Mouse (Mus musculus) ES-E14 (cell line): ENCODE results near the gene Ephx1. TPM values are rescaled to one million over a fixed set of nuclear protein-coding genes. Genes with fewer than 3 reads are reported as not detected.
A peak's percentile ranks its signal among the peaks of the same experiment; 100 is the strongest.

Source experiments
- DNase-seq: peaks from one replicate; pipeline ENCODE4 v3.0.0-alpha.2; 2013; ENCODE audit warnings: low read depth, low spot score
- H3K27ac ChIP-seq: 2 replicates; pipeline ENCODE4 v1.5.1; 2012; ENCODE audit warnings: low read depth, mild to moderate bottlenecking, low read length, moderate library complexity, mixed read lengths; ENCODE audit not compliant: poor library complexity, insufficient read depth, severe bottlenecking
- H3K36me3 ChIP-seq: 2 replicates; pipeline ENCODE4 v1.6.1; 2012; ENCODE audit warnings: mild to moderate bottlenecking, low read length, moderate library complexity, mixed read lengths; ENCODE audit not compliant: control insufficient read depth, poor library complexity, insufficient read depth, severe bottlenecking
- H3K4me1 ChIP-seq, 2 experiments: fragments of 150-350 bp in 1 of 2; sonication (generic) in 1 of 2; 2 replicates each; pipeline ENCODE4 v1.6.1; 2012; ENCODE audit warnings: low read length in 2 of 2, mild to moderate bottlenecking in 1 of 2, mixed read lengths in 1 of 2; ENCODE audit not compliant: control insufficient read depth in 2 of 2, insufficient read depth in 2 of 2, poor library complexity in 1 of 2
- H3K4me3 ChIP-seq, 2 experiments: fragments of 150-350 bp in 1 of 2; sonication (generic) in 1 of 2; 2 replicates each; pipeline ENCODE4 v1.5.1; 2012; ENCODE audit warnings: low read length in 2 of 2, low read depth in 1 of 2, mild to moderate bottlenecking in 1 of 2, mixed read lengths in 1 of 2; ENCODE audit not compliant: insufficient read depth in 1 of 2, poor library complexity in 1 of 2, severe bottlenecking in 1 of 2
- H3K9ac ChIP-seq: 2 replicates; pipeline ENCODE4 v1.6.1; 2012; ENCODE audit warnings: low read depth, mild to moderate bottlenecking, low read length, mixed read lengths; ENCODE audit not compliant: poor library complexity, insufficient read depth, severe bottlenecking
- H3K9me3 ChIP-seq: fragments of 150-350 bp; sonication (generic); 2 replicates; pipeline ENCODE4 v1.6.1; 2012; ENCODE audit warnings: low read depth, mild to moderate bottlenecking, low read length; ENCODE audit not compliant: control insufficient read depth, insufficient read depth
- CHD2 ChIP-seq: IDR thresholded peaks from 2 replicates; pipeline ENCODE4 v1.6.1; 2014; ENCODE audit warnings: mild to moderate bottlenecking, low read depth, low read length, inconsistent platforms
- HCFC1 ChIP-seq: IDR thresholded peaks from 2 replicates; pipeline ENCODE4 v1.6.1; 2012; ENCODE audit warnings: low read length, inconsistent platforms, borderline replicate concordance; ENCODE audit not compliant: insufficient read depth
- MAFK ChIP-seq: IDR thresholded peaks from 2 replicates; pipeline ENCODE4 v1.6.1; 2014; ENCODE audit warnings: mild to moderate bottlenecking, low read depth, low read length, inconsistent platforms; ENCODE audit not compliant: insufficient read depth
- ZC3H11A ChIP-seq: IDR thresholded peaks from 2 replicates; pipeline ENCODE4 v1.6.1; 2012; ENCODE audit warnings: low read depth, mild to moderate bottlenecking, inconsistent platforms, low read length, borderline replicate concordance
- ZNF384 ChIP-seq: IDR thresholded peaks from 2 replicates; pipeline ENCODE4 v1.6.1; 2012; ENCODE audit warnings: low read depth, low read length, inconsistent platforms
- in situ Hi-C, 2 experiments: fragments of 600-800 bp; cut with MboI; formaldehyde crosslinking; loops; one replicate each; pipeline ENCODE4 v1.15.1; 2025; ENCODE audit warnings: low sequenced_read_pairs in 2 of 2, inconsistent platforms in 1 of 2; ENCODE audit not compliant: unreplicated experiment in 2 of 2
- total RNA-seq: library from RNA; depleted of rRNA; stranded (reverse); fragments of 300-350 nt; gene quantifications from 2 replicates; pipeline ENCODE4 v1.2.3, GENCODE M21; 2012

Ephx1 gene
- total RNA-seq, 1 experiment, result 12.5 TPM

- in situ Hi-C loops, result no loop called here
- H3K4me3 ChIP-seq, result peak within 1 kb of the TSS; percentile 59 to 62
- peak within 1 kb of the TSS; percentile 68 for H3K9ac ChIP-seq
- DNase-seq, result no peak
- peak within 1 kb of the TSS; percentile 73 for H3K27ac ChIP-seq
- H3K36me3 ChIP-seq, result peaks cover 8% of the 10 kb centered on the region; the same call in 1 of the 2 replicates
- TF ChIP-seq CHD2 (no peak), HCFC1 (no peak), ZC3H11A (no peak), MAFK (no peak), ZNF384 (no peak)
- H3K4me1 ChIP-seq, result peaks cover 0 to 15% of the 10 kb centered on the region in 2 experiments; a peak in 2 of 4 replicates
- no peaks in the 10 kb centered on the region for H3K9me3 ChIP-seq
These were observed 86.0 kb downstream of the Ephx1 start, which contains the start of gene Lefty1 for GRCm38 (mm10) chr1:180934467-180935419. Lefty1 (plus strand) TSS chr1:180935022.

DNA sequence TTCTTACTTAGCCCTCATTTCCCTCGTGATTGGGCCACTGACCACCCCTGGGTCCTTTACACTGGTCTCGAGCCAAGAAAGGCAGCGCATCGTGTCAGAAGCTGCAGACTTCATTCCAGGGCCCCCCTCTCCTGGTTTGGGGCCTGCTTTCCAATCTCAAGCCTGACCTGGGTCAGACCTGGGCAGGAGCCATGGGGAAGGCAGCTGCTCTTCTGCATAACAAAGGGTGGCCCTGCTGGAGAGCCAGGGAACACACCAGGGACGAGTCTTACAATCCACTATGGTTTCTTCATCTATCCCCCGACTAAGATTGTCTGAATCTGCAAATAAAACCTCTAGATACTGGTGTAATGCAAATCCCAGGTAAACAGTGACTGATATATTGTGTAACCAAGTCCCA is 87.0 kb downstream of the Ephx1 start:
- TF ChIP-seq MAFK, result no peak
- no peak for TF ChIP-seq ZC3H11A
- Histone ChIP-seq H3K9ac (0 out of 2 replicates have a peak overlapping the region, but pooled peaks have one; percentile 11), H3K36me3 (peaks cover 8% of the 10 kb centered on the region; the same call in 1 of the 2 replicates), H3K9me3 (no peaks in the 10 kb centered on the region), H3K4me3 (peak overlapping the region; percentile 59 to 62; a peak in 2 of 4 replicates), H3K27ac (peak overlapping the region; percentile 73), H3K4me1 (peaks cover 0 to 15% of the 10 kb centered on the region in 2 experiments; a peak in 2 of 4 replicates)
- no peak for DNase-seq
- in situ Hi-C loops, result no loop called here

DNA sequence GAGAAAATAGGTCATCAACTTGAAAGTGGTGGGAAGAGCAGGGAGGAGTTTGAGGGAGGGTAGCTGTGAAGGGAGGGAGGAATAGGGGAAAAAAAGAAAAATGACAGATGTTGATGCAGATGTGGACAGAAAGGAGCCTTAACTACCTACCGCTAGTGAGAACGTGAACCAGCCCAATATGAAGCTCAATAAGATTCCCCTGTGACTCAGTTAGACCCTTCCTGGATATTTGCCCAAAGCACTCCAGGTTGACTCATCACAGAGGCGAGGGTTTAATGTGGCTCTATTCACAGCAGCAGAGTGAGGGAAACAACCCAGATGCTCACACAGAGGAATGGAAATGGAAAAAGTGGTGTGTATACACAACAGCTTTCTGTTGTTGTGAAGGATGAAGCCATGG is 89.6 kb downstream of the Ephx1 start:
- in situ Hi-C loops, result no loop called here
- H3K4me1 ChIP-seq, result peaks cover under 1 to 23% of the 10 kb centered on the region in 2 experiments; a peak in 2 of 4 replicates
- no peak for TF ChIP-seq HCFC1
- no peak for TF ChIP-seq CHD2
- no peak overlapping the region for H3K27ac ChIP-seq
- no peak for DNase-seq
- H3K9ac ChIP-seq, result no peak overlapping the region
- no peaks in the 10 kb centered on the region for H3K9me3 ChIP-seq
- H3K4me3 ChIP-seq, result no peak overlapping the region
- H3K36me3 ChIP-seq, result no peaks in the 10 kb centered on the region

GRCm38 (mm10) chr1:180929599-180929998 is 91.1 kb downstream of the Ephx1 start:
- Histone ChIP-seq H3K27ac (no peak overlapping the region), H3K4me3 (no peak overlapping the region), H3K9me3 (no peaks in the 10 kb centered on the region), H3K4me1 (peaks cover 3 to 26% of the 10 kb centered on the region in 2 experiments; a peak in 3 of 4 replicates), H3K36me3 (no peaks in the 10 kb centered on the region), H3K9ac (no peak overlapping the region)
- TF ChIP-seq CHD2 (no peak), HCFC1 (no peak), ZNF384 (no peak), ZC3H11A (no peak), MAFK (no peak)
- no peak for DNase-seq
- in situ Hi-C loops, result no loop called here
